Mouse (Mus musculus): ENCODE results near the gene Cpa2. TPM values are rescaled to one million over a fixed set of nuclear protein-coding genes. Genes with fewer than 3 reads are reported as not detected.

Cpa2 gene
- total RNA-seq, 1 experiment: 1.7 TPM

GRCm38 (mm10) chr6:30568069-30568468, 26.7 kb downstream of the Cpa2 start, which contains the start of gene Cpa4:
Gene Cpa4 (plus strand): TSS chr6:30568369.
- Histone ChIP-seq H3K27ac (ENCODE audit: insufficient read depth, low read depth, low read length, poor library complexity, severe bottlenecking) (no peak within 1 kb of the TSS), H3K9ac (ENCODE audit: insufficient read depth, low read depth, low read length, poor library complexity, severe bottlenecking) (no peak within 1 kb of the TSS), H3K36me3 (ENCODE audit: control insufficient read depth, insufficient read depth, low read length, poor library complexity, severe bottlenecking) (no peaks in the 10 kb centered on the region), H3K4me1 (ENCODE audit: control insufficient read depth in 2 of 2, insufficient read depth in 2 of 2, low read length in 2 of 2, poor library complexity in 1 of 2) (no peaks in the 10 kb centered on the region), H3K9me3 (ENCODE audit: control insufficient read depth, insufficient read depth, low read depth, low read length) (no peaks in the 10 kb centered on the region), H3K4me3 (ENCODE audit: insufficient read depth in 1 of 2, low read depth in 1 of 2, low read length in 2 of 2, poor library complexity in 1 of 2, severe bottlenecking in 1 of 2) (no peak within 1 kb of the TSS)
- in situ Hi-C loops (cut with MboI; ENCODE audit: low sequenced_read_pairs in 2 of 2, unreplicated experiment in 2 of 2): no loop called here
- DNase-seq (ENCODE audit: low read depth, low spot score): no peak
- TF ChIP-seq CHD2 (IDR thresholded peaks at IDR 0.05; ENCODE audit: low read depth, low read length) (no peak), MAFK (IDR thresholded peaks at IDR 0.05; ENCODE audit: insufficient read depth, low read depth, low read length) (no peak), ZC3H11A (IDR thresholded peaks at IDR 0.05; ENCODE audit: borderline replicate concordance, low read depth, low read length) (no peak), ZNF384 (IDR thresholded peaks at IDR 0.05; ENCODE audit: low read depth, low read length) (no peak), HCFC1 (IDR thresholded peaks at IDR 0.05; ENCODE audit: borderline replicate concordance, insufficient read depth, low read length) (no peak)

GRCm38 (mm10) chr6:30569331-30569730, 27.9 kb downstream of the Cpa2 start:
- in situ Hi-C loops (cut with MboI; ENCODE audit: low sequenced_read_pairs in 2 of 2, unreplicated experiment in 2 of 2): no loop called here
- H3K27ac ChIP-seq (ENCODE audit: insufficient read depth, low read depth, low read length, poor library complexity, severe bottlenecking): no peak overlapping the region
- H3K4me3 ChIP-seq (ENCODE audit: insufficient read depth in 1 of 2, low read depth in 1 of 2, low read length in 2 of 2, poor library complexity in 1 of 2, severe bottlenecking in 1 of 2): no peak overlapping the region
- H3K36me3 ChIP-seq (ENCODE audit: control insufficient read depth, insufficient read depth, low read length, poor library complexity, severe bottlenecking): no peaks in the 10 kb centered on the region
- no peak overlapping the region for H3K9ac ChIP-seq (ENCODE audit: insufficient read depth, low read depth, low read length, poor library complexity, severe bottlenecking)
- no peak for TF ChIP-seq MAFK (IDR thresholded peaks at IDR 0.05; ENCODE audit: insufficient read depth, low read depth, low read length)
- no peak for DNase-seq (ENCODE audit: low read depth, low spot score)
- H3K4me1 ChIP-seq (ENCODE audit: control insufficient read depth in 2 of 2, insufficient read depth in 2 of 2, low read length in 2 of 2, poor library complexity in 1 of 2): no peaks in the 10 kb centered on the region
- no peaks in the 10 kb centered on the region for H3K9me3 ChIP-seq (ENCODE audit: control insufficient read depth, insufficient read depth, low read depth, low read length)

GRCm38 (mm10) chr6:30570012-30570411, 28.6 kb downstream of the Cpa2 start:
- in situ Hi-C loops (cut with MboI; ENCODE audit: low sequenced_read_pairs in 2 of 2, unreplicated experiment in 2 of 2): no loop called here
- H3K9ac ChIP-seq (ENCODE audit: insufficient read depth, low read depth, low read length, poor library complexity, severe bottlenecking): no peak overlapping the region
- DNase-seq (ENCODE audit: low read depth, low spot score): no peak
- no peak overlapping the region for H3K4me3 ChIP-seq (ENCODE audit: insufficient read depth in 1 of 2, low read depth in 1 of 2, low read length in 2 of 2, poor library complexity in 1 of 2, severe bottlenecking in 1 of 2)
- H3K27ac ChIP-seq (ENCODE audit: insufficient read depth, low read depth, low read length, poor library complexity, severe bottlenecking): no peak overlapping the region
- TF ChIP-seq ZC3H11A (IDR thresholded peaks at IDR 0.05; ENCODE audit: borderline replicate concordance, low read depth, low read length): no peak
- no peak for TF ChIP-seq HCFC1 (IDR thresholded peaks at IDR 0.05; ENCODE audit: borderline replicate concordance, insufficient read depth, low read length)
- no peak for TF ChIP-seq CHD2 (IDR thresholded peaks at IDR 0.05; ENCODE audit: low read depth, low read length)
- TF ChIP-seq MAFK (IDR thresholded peaks at IDR 0.05; ENCODE audit: insufficient read depth, low read depth, low read length): no peak
- H3K4me1 ChIP-seq (ENCODE audit: control insufficient read depth in 2 of 2, insufficient read depth in 2 of 2, low read length in 2 of 2, poor library complexity in 1 of 2): no peaks in the 10 kb centered on the region
- H3K9me3 ChIP-seq (ENCODE audit: control insufficient read depth, insufficient read depth, low read depth, low read length): no peaks in the 10 kb centered on the region
- no peaks in the 10 kb centered on the region for H3K36me3 ChIP-seq (ENCODE audit: control insufficient read depth, insufficient read depth, low read length, poor library complexity, severe bottlenecking)

GRCm38 (mm10) chr6:30572456-30573311, 31.3 kb downstream of the Cpa2 start:
- Histone ChIP-seq H3K4me1 (ENCODE audit: control insufficient read depth in 2 of 2, insufficient read depth in 2 of 2, low read length in 2 of 2, poor library complexity in 1 of 2) (no peaks in the 10 kb centered on the region), H3K4me3 (ENCODE audit: insufficient read depth in 1 of 2, low read depth in 1 of 2, low read length in 2 of 2, poor library complexity in 1 of 2, severe bottlenecking in 1 of 2) (no peak overlapping the region), H3K9me3 (ENCODE audit: control insufficient read depth, insufficient read depth, low read depth, low read length) (no peaks in the 10 kb centered on the region), H3K9ac (ENCODE audit: insufficient read depth, low read depth, low read length, poor library complexity, severe bottlenecking) (no peak overlapping the region), H3K36me3 (ENCODE audit: control insufficient read depth, insufficient read depth, low read length, poor library complexity, severe bottlenecking) (no peaks in the 10 kb centered on the region), H3K27ac (ENCODE audit: insufficient read depth, low read depth, low read length, poor library complexity, severe bottlenecking) (no peak overlapping the region)
- in situ Hi-C loops (cut with MboI; ENCODE audit: low sequenced_read_pairs in 2 of 2, unreplicated experiment in 2 of 2): no loop called here
- no peak for DNase-seq (ENCODE audit: low read depth, low spot score)
- TF ChIP-seq MAFK (IDR thresholded peaks at IDR 0.05; ENCODE audit: insufficient read depth, low read depth, low read length): no peak
- no peak for TF ChIP-seq ZC3H11A (IDR thresholded peaks at IDR 0.05; ENCODE audit: borderline replicate concordance, low read depth, low read length)
- no peak for TF ChIP-seq CHD2 (IDR thresholded peaks at IDR 0.05; ENCODE audit: low read depth, low read length)
- TF ChIP-seq ZNF384 (IDR thresholded peaks at IDR 0.05; ENCODE audit: low read depth, low read length): no peak
- no peak for TF ChIP-seq HCFC1 (IDR thresholded peaks at IDR 0.05; ENCODE audit: borderline replicate concordance, insufficient read depth, low read length)

Measured in ES-E14 (cell line).